Mouse (Mus musculus): ENCODE data around the gene Cylc1. TPM values are rescaled to one million over a fixed set of nuclear protein-coding genes. Genes with fewer than 3 reads are reported as not detected.

The Cylc1 gene
- polyA plus RNA-seq (2015; fragmentation: Nextera tagmentation; extraction: Ambion mirVana): not detected in 2 replicates

- Histone ChIP-seq H3K36me3 (ENCODE audit: control insufficient read depth, insufficient read depth) (no peaks in the 10 kb centered on the region), H3K4me1 (replicated peaks; ENCODE audit: control insufficient read depth, insufficient read depth, low read length) (no peaks in the 10 kb centered on the region), H3K9ac (replicated peaks; ENCODE audit: low read depth, low read length) (no peak within 1 kb of the TSS), H3K4me2 (ENCODE audit: low read length) (no peak within 1 kb of the TSS), H3K4me3 (replicated peaks; ENCODE audit: low read length) (no peak within 1 kb of the TSS), H3K27ac (ENCODE audit: low read length) (no peak within 1 kb of the TSS), H3K9me3 (ENCODE audit: control insufficient read depth, low read length) (no peaks in the 10 kb centered on the region), H3K27me3 (replicated peaks; ENCODE audit: control insufficient read depth, insufficient read depth, low read length) (no peaks in the 10 kb centered on the region)
- ATAC-seq: no peak
Observed at GRCm38 (mm10) chrX:111110118-111110517, at the start of gene Cylc1. Gene Cylc1 (plus strand): TSS chrX:111110418.

DNA sequence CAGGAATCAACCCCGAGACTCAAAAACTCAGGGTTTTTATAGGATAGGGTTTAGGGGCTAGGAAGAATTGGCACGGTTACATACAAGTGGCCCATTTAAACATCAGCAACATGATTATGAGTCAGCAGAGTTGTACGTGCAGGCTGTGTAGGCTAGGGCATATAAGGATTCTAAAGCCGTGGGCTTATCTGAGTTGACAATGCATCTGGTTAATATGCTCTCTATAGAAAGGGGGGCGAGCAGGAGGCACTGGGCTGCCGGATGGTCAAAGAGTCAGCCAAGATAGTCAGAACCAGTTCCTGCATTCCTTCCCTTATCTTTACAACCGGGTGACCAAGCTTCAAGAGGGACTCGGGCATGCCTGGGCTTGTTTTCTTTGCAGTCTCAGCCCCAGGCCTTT is 31.5 kb upstream of the Cylc1 start:
- WGBS: 93% methylated on average over 8 of the region's 8 CpGs
- Histone ChIP-seq H3K27ac (ENCODE audit: low read length) (no peak overlapping the region), H3K27me3 (replicated peaks; ENCODE audit: control insufficient read depth, insufficient read depth, low read length) (no peaks in the 10 kb centered on the region), H3K4me2 (ENCODE audit: low read length) (no peak overlapping the region), H3K4me3 (replicated peaks; ENCODE audit: low read length) (no peak overlapping the region), H3K4me1 (replicated peaks; ENCODE audit: control insufficient read depth, insufficient read depth, low read length) (no peaks in the 10 kb centered on the region), H3K9me3 (ENCODE audit: control insufficient read depth, low read length) (no peaks in the 10 kb centered on the region), H3K36me3 (ENCODE audit: control insufficient read depth, insufficient read depth) (no peaks in the 10 kb centered on the region), H3K9ac (replicated peaks; ENCODE audit: low read depth, low read length) (no peak overlapping the region)
- no peak for ATAC-seq

GRCm38 (mm10) chrX:111168040-111168439 is 57.8 kb downstream of the Cylc1 start, which contains the start of gene Gm10112:
Gene Gm10112 (plus strand): TSS chrX:111168340.
- no peak within 1 kb of the TSS for H3K4me3 ChIP-seq (replicated peaks; ENCODE audit: low read length)
- no peak for ATAC-seq
- H3K36me3 ChIP-seq (ENCODE audit: control insufficient read depth, insufficient read depth): no peaks in the 10 kb centered on the region
- no peak within 1 kb of the TSS for H3K4me2 ChIP-seq (ENCODE audit: low read length)
- no peaks in the 10 kb centered on the region for H3K9me3 ChIP-seq (ENCODE audit: control insufficient read depth, low read length)
- H3K27ac ChIP-seq (ENCODE audit: low read length): no peak within 1 kb of the TSS
- no peaks in the 10 kb centered on the region for H3K4me1 ChIP-seq (replicated peaks; ENCODE audit: control insufficient read depth, insufficient read depth, low read length)
- WGBS: 90% methylated on average over 3 of the region's 3 CpGs
- H3K9ac ChIP-seq (replicated peaks; ENCODE audit: low read depth, low read length): no peak within 1 kb of the TSS
- no peaks in the 10 kb centered on the region for H3K27me3 ChIP-seq (replicated peaks; ENCODE audit: control insufficient read depth, insufficient read depth, low read length)

Other genes starting within 250 kb of the Cylc1 start
- not detected in 2 replicates for gene Gm10112, start 57.9 kb downstream of the Cylc1 start, polyA plus RNA-seq (2015; fragmentation: Nextera tagmentation; extraction: Ambion mirVana)

Measured in forebrain, embryonic 16.5 days (tissue).